Mouse (Mus musculus): Measurements from ENCODE around the gene Olfr975.
"Not testable (repeated sequence)": the region's sequence is repeated elsewhere in the genome, so short reads cannot be mapped to it uniquely, and the experiment has no call there.

The Olfr975 gene

GRCm38 (mm10) chr9:39951946-39952345 is at the start of gene Olfr975:
TSS of gene Olfr975 (minus strand) at chr9:39952046.
- in situ Hi-C loops (cut with MboI, MseI) = no loop called here

- in situ Hi-C loops (cut with MboI, MseI) = no loop called here
Observed at GRCm38 (mm10) chr9:39991813-39992212, 40.0 kb upstream of the Olfr975 start, which contains the start of gene Olfr978. TSS of gene Olfr978 (plus strand) at chr9:39992113.

GRCm38 (mm10) chr9:39976581-39977145 is 24.8 kb upstream of the Olfr975 start:
- in situ Hi-C loops (cut with MboI, MseI) = not testable (repeated sequence)

GRCm38 (mm10) chr9:39961033-39961432 is 9.2 kb upstream of the Olfr975 start, which contains the start of gene Olfr976:
TSS of gene Olfr976 (minus strand) at chr9:39961133.
- in situ Hi-C loops (cut with MboI, MseI) = not testable (repeated sequence)

GRCm38 (mm10) chr9:39937201-39937600 is 14.6 kb downstream of the Olfr975 start, which contains the start of gene Olfr974:
TSS of gene Olfr974 (plus strand) at chr9:39937501.
- in situ Hi-C loops (cut with MboI, MseI) = no loop called here

DNA sequence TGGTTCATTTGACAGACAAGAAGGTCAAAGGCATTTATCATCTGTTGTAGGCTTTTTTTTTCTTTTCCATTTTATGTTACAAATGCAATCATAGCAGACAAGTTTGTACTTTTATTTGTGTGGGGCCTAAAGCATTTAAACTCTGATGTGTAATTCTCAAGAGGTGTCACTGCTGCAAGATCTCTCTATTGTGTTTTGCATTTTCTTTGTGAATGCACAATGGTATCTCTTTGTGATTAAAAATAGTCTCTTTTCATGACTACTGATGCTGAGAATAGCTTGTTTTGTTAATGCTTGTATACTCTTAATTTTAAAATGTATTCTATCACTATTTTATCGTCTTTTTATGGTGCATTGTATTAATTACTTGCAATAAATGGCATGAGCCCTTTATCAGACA is 23.0 kb downstream of the Olfr975 start:
- in situ Hi-C loops (cut with MboI, MseI) = loop anchor here (5.0 kb wide), 1 partner anchor 52 kb away; no protein-coding TSS in a partner anchor

- in situ Hi-C loops (cut with MboI, MseI) = loop anchor here (5.0 kb wide), 1 partner anchor 51 kb away; no protein-coding TSS in a partner anchor
Observed at GRCm38 (mm10) chr9:39927975-39928836, 23.6 kb downstream of the Olfr975 start.

DNA sequence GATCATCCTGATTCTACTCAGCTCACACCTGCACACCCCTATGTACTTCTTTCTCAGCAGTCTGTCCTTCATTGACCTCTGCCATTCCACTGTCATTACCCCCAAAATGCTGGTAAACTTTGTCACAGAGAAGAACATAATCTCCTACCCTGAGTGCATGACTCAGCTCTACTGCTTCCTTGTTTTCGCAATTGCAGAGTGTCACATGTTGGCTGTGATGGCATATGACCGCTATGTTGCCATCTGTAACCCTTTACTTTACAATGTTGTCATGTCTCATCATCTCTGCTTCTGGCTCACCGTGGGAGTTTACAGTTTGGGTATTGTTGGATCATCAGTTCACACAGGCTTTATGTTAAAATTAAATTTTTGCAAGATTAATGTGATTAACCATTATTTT is 41.9 kb downstream of the Olfr975 start:
- in situ Hi-C loops (cut with MboI, MseI) = no loop called here

DNA sequence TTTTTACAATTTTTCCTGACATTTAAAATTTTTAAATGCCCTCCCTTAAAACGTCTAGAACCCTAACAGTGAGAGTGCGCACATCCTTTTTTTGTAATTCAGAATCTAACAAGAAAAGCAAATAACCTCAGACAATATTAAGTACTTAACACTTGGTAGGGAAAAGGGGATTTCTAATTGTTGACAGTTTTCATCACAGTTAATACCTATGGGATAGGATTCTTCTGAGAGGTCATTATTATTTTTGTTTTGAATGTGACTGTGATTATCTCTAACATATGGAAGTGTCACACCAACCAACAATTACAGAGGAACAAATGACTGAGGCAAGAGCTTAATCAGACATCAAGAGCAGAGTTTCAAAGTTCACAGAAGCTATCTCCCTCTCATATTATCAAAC is 44.8 kb downstream of the Olfr975 start, which contains the start of gene Olfr229:
Olfr229 (plus strand) TSS at position 301 of the 400 bp plus-strand sequence.
- in situ Hi-C loops (cut with MboI, MseI) = no loop called here

DNA sequence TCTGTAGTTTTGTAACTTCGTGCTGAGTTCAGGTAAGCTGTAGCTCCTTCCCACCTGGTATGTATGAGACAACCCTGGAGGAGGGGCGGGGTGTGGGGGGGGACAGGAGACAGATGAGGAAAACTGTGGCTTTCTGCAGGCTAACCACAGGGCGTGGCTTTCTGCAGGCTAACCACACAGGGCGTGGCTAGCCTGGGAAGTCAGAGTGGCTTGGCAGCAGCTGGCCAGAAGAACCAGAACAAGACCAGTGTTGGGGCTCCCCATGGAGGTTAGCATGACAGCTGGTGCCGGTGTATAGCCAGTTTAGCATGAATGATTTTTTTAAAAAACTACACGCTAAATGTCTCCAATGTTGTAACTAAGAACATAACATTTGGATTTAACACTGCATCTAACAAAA is 46.7 kb downstream of the Olfr975 start:
- in situ Hi-C loops (cut with MboI, MseI) = no loop called here

All from regulatory T cell (primary cell).